Mouse (Mus musculus): ENCODE data around the gene Dusp3. TPM values are rescaled to one million over a fixed set of nuclear protein-coding genes. Genes with fewer than 3 reads are reported as not detected.

The Dusp3 gene
- total and polyA plus RNA-seq, 2 experiments from 2014 or later = 75.7 to 106 TPM

- Histone ChIP-seq H3K4me3 (ENCODE audit: low read depth, low read length) (no peak overlapping the region), H3K36me3 (replicated peaks; ENCODE audit: control insufficient read depth, insufficient read depth, low read length) (peaks cover 82% of the 10 kb centered on the region), H3K9ac (replicated peaks; ENCODE audit: low read depth, low read length) (no peak overlapping the region), H3K4me2 (ENCODE audit: low read depth, low read length) (no peak overlapping the region), H3K27ac (ENCODE audit: low read depth) (no peak overlapping the region), H3K4me1 (ENCODE audit: control insufficient read depth, insufficient read depth) (peaks cover 2% of the 10 kb centered on the region; the same call in 1 of the 2 replicates), H3K9me3 (replicated peaks; ENCODE audit: control insufficient read depth, low read length) (no peaks in the 10 kb centered on the region), H3K27me3 (ENCODE audit: control insufficient read depth, insufficient read depth, low read length) (no peaks in the 10 kb centered on the region)
- TF ChIP-seq EP300 (IDR thresholded peaks at IDR 0.05; ENCODE audit: low read depth) (no peak), CTCF (IDR thresholded peaks at IDR 0.05; ENCODE audit: low read depth) (no peak)
- WGBS = 91% methylated on average over 7 of the region's 7 CpGs
- ATAC-seq (ENCODE audit: insufficient read depth, low read depth) (no peak), DNase-seq (ENCODE audit: low spot score) (no peak)
Measured at GRCm38 (mm10) chr11:101976949-101977348, 9.9 kb downstream of the Dusp3 start.

GRCm38 (mm10) chr11:101974923-101975322 is 11.9 kb downstream of the Dusp3 start:
- H3K36me3 ChIP-seq (replicated peaks; ENCODE audit: control insufficient read depth, insufficient read depth, low read length) = peaks cover 64% of the 10 kb centered on the region
- H3K27ac ChIP-seq (ENCODE audit: low read depth) = no peak overlapping the region
- no peak overlapping the region for H3K4me2 ChIP-seq (ENCODE audit: low read depth, low read length)
- H3K27me3 ChIP-seq (ENCODE audit: control insufficient read depth, insufficient read depth, low read length) = no peaks in the 10 kb centered on the region
- H3K4me1 ChIP-seq (ENCODE audit: control insufficient read depth, insufficient read depth) = 0 out of 2 replicates have a peak, but pooled peaks cover 3% of the 10 kb centered on the region
- 47% methylated on average over 9 of the region's 9 CpGs for WGBS
- no peak for TF ChIP-seq EP300 (IDR thresholded peaks at IDR 0.05; ENCODE audit: low read depth)
- peak; percentile 45 for TF ChIP-seq CTCF (IDR thresholded peaks at IDR 0.05; ENCODE audit: low read depth)
- DNase-seq (ENCODE audit: low spot score) (peak; percentile 4), ATAC-seq (ENCODE audit: insufficient read depth, low read depth) (no peak)
- no peak overlapping the region for H3K4me3 ChIP-seq (ENCODE audit: low read depth, low read length)
- H3K9me3 ChIP-seq (replicated peaks; ENCODE audit: control insufficient read depth, low read length) = no peaks in the 10 kb centered on the region
- no peak overlapping the region for H3K9ac ChIP-seq (replicated peaks; ENCODE audit: low read depth, low read length)

- H3K4me3 ChIP-seq (ENCODE audit: low read depth, low read length) = no peak overlapping the region
- H3K9me3 ChIP-seq (replicated peaks; ENCODE audit: control insufficient read depth, low read length) = no peaks in the 10 kb centered on the region
- H3K27ac ChIP-seq (ENCODE audit: low read depth) = no peak overlapping the region
- H3K4me1 ChIP-seq (ENCODE audit: control insufficient read depth, insufficient read depth) = 0 out of 2 replicates have a peak, but pooled peaks cover 3% of the 10 kb centered on the region
- H3K4me2 ChIP-seq (ENCODE audit: low read depth, low read length) = no peak overlapping the region
- H3K27me3 ChIP-seq (ENCODE audit: control insufficient read depth, insufficient read depth, low read length) = no peaks in the 10 kb centered on the region
- H3K9ac ChIP-seq (replicated peaks; ENCODE audit: low read depth, low read length) = no peak overlapping the region
- DNase-seq (ENCODE audit: low spot score) (no peak), ATAC-seq (ENCODE audit: insufficient read depth, low read depth) (no peak)
- WGBS = 62% methylated on average over 6 of the region's 6 CpGs
- no peak for TF ChIP-seq EP300 (IDR thresholded peaks at IDR 0.05; ENCODE audit: low read depth)
- no peak for TF ChIP-seq CTCF (IDR thresholded peaks at IDR 0.05; ENCODE audit: low read depth)
- peaks cover 56% of the 10 kb centered on the region for H3K36me3 ChIP-seq (replicated peaks; ENCODE audit: control insufficient read depth, insufficient read depth, low read length)
Measured at GRCm38 (mm10) chr11:101974181-101974580, 12.6 kb downstream of the Dusp3 start.

GRCm38 (mm10) chr11:101973496-101973895 is 13.3 kb downstream of the Dusp3 start:
- TF ChIP-seq CTCF (IDR thresholded peaks at IDR 0.05; ENCODE audit: low read depth) (no peak), EP300 (IDR thresholded peaks at IDR 0.05; ENCODE audit: low read depth) (no peak)
- DNase-seq (ENCODE audit: low spot score) (no peak), ATAC-seq (ENCODE audit: insufficient read depth, low read depth) (no peak)
- Histone ChIP-seq H3K27ac (ENCODE audit: low read depth) (no peak overlapping the region), H3K4me3 (ENCODE audit: low read depth, low read length) (no peak overlapping the region), H3K9ac (replicated peaks; ENCODE audit: low read depth, low read length) (no peak overlapping the region), H3K4me2 (ENCODE audit: low read depth, low read length) (no peak overlapping the region), H3K27me3 (ENCODE audit: control insufficient read depth, insufficient read depth, low read length) (no peaks in the 10 kb centered on the region), H3K36me3 (replicated peaks; ENCODE audit: control insufficient read depth, insufficient read depth, low read length) (peaks cover 50% of the 10 kb centered on the region), H3K9me3 (replicated peaks; ENCODE audit: control insufficient read depth, low read length) (no peaks in the 10 kb centered on the region), H3K4me1 (ENCODE audit: control insufficient read depth, insufficient read depth) (0 out of 2 replicates have a peak, but pooled peaks cover 3% of the 10 kb centered on the region)
- 81% methylated on average over 9 of the region's 9 CpGs for WGBS

- Histone ChIP-seq H3K36me3 (replicated peaks; ENCODE audit: control insufficient read depth, insufficient read depth, low read length) (peaks cover 46% of the 10 kb centered on the region), H3K27ac (ENCODE audit: low read depth) (no peak overlapping the region), H3K4me3 (ENCODE audit: low read depth, low read length) (no peak overlapping the region), H3K4me2 (ENCODE audit: low read depth, low read length) (no peak overlapping the region), H3K27me3 (ENCODE audit: control insufficient read depth, insufficient read depth, low read length) (no peaks in the 10 kb centered on the region), H3K4me1 (ENCODE audit: control insufficient read depth, insufficient read depth) (0 out of 2 replicates have a peak, but pooled peaks cover 3% of the 10 kb centered on the region), H3K9ac (replicated peaks; ENCODE audit: low read depth, low read length) (no peak overlapping the region), H3K9me3 (replicated peaks; ENCODE audit: control insufficient read depth, low read length) (no peaks in the 10 kb centered on the region)
- DNase-seq (ENCODE audit: low spot score) = no peak
- WGBS = 98% methylated on average over 5 of the region's 5 CpGs
- no peak for TF ChIP-seq EP300 (IDR thresholded peaks at IDR 0.05; ENCODE audit: low read depth)
- TF ChIP-seq CTCF (IDR thresholded peaks at IDR 0.05; ENCODE audit: low read depth) = no peak
- ATAC-seq (ENCODE audit: insufficient read depth, low read depth) = no peak
Measured at GRCm38 (mm10) chr11:101972651-101973050, 14.2 kb downstream of the Dusp3 start.

GRCm38 (mm10) chr11:101972097-101972496 is 14.7 kb downstream of the Dusp3 start:
- DNase-seq (ENCODE audit: low spot score) (peak; percentile 5), ATAC-seq (ENCODE audit: insufficient read depth, low read depth) (no peak)
- Histone ChIP-seq H3K9me3 (replicated peaks; ENCODE audit: control insufficient read depth, low read length) (no peaks in the 10 kb centered on the region), H3K4me2 (ENCODE audit: low read depth, low read length) (no peak overlapping the region), H3K27ac (ENCODE audit: low read depth) (no peak overlapping the region), H3K9ac (replicated peaks; ENCODE audit: low read depth, low read length) (no peak overlapping the region), H3K27me3 (ENCODE audit: control insufficient read depth, insufficient read depth, low read length) (peaks cover 4% of the 10 kb centered on the region; the same call in 1 of the 2 replicates), H3K4me1 (ENCODE audit: control insufficient read depth, insufficient read depth) (0 out of 2 replicates have a peak, but pooled peaks cover 3% of the 10 kb centered on the region), H3K36me3 (replicated peaks; ENCODE audit: control insufficient read depth, insufficient read depth, low read length) (peaks cover 44% of the 10 kb centered on the region), H3K4me3 (ENCODE audit: low read depth, low read length) (no peak overlapping the region)
- TF ChIP-seq EP300 (IDR thresholded peaks at IDR 0.05; ENCODE audit: low read depth) (no peak), CTCF (IDR thresholded peaks at IDR 0.05; ENCODE audit: low read depth) (no peak)
- WGBS = 74% methylated on average over 3 of the region's 3 CpGs

Data from heart, postnatal 0 days (tissue).